Mouse (Mus musculus) thymus, adult 18-20 months (tissue): ENCODE results near the gene Ror1.

Experiments used
- DNase-seq, 2 experiments: peaks; one replicate each; pipeline ENCODE4 v3.0.0; 2022; ENCODE audit warnings: mixed read lengths in 2 of 2

The Ror1 gene

DNA sequence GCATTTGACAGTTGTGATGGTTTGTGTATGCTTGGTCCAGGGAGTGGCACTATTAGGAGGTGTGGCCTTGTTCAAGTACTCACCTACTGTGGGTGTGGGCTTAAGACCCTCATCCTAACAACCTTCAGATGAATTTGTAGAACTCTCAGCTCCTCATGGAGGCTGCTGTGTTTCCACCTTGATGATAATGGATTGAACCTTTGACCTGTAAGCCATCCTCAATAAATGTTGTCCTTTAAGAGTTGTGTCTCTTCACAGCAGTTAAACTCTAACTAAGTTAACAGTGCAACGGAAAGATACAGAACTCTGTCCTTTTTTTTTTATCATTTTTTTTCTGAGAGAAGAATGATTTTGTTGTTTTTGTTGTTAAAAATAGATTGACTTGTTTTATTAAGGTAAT lies 23.8 kb downstream of the Ror1 start:
- no peak for DNase-seq

DNA sequence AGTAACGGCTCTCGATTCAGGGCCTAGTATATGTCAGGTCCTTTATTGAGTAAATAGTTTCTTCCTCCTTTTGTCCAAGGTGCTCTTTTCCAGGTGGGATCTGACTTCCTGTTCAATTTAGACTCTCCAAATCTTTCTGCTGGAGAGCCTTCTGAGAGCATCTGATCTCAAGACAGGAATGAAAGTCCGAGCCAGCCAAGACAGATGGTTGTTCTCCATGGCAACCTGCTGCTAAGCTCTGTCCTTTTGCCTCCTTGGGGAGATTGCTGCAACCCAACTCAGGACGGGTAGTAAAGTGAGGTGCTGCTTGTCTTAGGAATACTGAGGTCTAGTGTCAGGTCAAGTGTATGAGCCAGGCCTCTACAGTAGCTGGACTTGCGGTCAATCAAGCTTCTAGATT lies 25.0 kb downstream of the Ror1 start:
- no peak for DNase-seq

DNA sequence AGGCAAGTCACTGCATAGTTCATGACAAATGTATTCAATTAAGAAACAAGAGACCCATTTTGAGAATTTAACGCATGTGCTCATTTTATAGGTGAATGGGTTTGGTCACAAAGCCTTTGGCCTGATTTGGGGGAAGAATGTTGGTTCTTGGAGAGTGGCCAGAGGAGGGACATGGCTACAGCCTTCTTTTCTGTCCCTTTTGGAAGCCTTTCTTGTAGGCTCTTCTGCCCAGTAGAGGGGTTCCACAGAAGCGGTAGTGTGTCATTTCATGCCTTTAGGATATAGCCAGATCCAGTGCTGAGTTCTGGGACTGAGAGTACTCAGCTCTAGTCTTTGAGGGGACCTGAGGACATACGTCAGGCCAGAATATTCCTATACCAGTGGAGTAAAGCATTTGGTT lies 26.8 kb downstream of the Ror1 start:
- DNase-seq: no peak

DNA sequence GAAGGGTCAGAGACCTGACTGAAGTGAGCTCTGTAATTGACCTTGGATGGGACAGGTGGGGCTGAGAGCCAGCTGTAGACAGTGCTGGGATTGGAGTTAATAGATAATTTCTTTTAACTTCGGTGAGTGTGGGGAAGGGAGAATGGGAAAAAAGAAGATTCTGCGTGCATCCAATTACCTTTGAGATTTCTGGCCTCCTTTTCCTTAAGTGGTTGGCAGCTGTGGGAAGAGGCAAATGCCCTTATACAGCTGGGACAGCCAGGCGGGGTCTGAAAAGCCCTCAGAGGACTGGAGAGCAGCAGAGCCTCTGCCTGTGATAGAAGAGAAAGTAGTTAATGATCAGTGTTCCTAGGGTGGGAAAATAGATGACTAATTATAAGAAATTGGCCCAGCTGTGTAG lies 27.9 kb downstream of the Ror1 start:
- no peak for DNase-seq

DNA sequence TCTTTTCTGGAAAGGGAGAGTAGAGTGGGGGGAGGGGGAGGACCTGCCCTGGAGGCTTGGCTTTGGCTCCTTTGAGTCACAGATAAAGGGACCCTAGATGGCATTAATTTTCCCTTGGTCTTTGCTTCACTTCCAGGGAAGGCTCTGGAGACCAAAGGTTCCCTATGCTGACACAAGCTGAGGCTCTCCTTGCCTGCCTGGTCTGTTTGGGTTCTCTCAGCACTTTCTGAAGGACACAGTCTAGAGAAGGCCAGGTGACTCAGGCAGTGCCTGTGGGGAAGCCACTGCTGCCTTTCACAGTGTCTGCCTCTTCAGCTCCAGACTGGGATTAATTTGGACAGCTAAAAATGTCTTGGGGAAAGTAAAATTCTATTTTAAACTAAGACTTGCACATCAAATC lies 28.5 kb downstream of the Ror1 start:
- DNase-seq: no peak

DNA sequence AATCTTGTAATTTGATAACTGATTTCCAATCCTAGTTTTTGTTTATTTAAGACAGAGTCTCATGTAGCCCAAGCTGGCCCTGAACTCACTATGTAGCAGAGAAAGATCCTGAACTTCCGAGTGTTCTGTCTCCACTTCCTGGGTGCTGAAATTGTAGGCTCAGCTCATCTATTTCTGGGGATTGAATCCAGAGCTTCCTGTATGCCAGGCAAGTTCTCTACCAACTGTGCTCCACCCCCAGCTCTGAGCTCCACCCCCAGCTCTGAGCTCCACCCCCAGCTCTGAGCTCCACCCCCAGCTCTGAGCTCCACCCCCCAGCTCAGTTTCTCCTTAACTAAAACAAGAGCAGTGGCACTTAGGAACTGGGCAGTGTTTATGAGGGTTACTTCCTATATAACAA lies 29.3 kb downstream of the Ror1 start:
- DNase-seq: no peak

DNA sequence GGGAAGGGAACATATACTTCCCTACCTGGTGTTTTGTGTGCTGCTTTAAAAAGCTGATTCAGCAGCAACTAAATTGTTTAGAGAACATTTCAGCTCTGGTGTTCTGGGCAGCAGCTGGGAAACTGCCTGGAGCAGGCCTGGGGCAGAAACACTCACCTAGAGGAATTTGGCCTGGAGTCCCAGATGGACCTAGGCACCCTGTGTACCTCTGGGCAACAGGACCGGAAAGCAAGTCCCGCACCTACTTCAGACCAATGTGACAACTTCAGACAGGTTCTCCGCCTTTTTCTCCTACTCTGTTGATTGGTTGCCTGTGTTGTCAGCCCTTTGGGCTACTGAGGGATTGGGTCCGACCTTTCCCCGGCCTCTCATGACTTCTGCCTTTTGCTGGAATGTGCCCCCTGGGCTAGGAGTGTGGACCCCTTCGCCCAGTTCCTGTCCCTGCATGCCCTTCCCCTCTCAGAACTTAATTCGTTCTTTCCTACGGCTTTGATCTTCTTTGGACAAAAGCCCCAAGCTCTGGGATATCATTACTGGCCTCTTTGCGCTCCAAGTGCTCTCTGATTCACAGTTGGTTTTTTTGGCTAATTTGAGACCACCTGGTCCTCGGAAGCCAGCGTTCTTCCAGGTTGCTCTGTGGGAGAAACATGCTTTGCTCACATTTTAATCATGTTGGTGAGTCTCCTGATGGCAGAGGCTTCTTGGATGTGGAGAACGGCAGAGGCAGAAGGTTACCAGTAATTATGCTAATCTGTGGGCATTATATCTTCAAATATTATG lies 31.1 kb downstream of the Ror1 start:
- no peak for DNase-seq

DNA sequence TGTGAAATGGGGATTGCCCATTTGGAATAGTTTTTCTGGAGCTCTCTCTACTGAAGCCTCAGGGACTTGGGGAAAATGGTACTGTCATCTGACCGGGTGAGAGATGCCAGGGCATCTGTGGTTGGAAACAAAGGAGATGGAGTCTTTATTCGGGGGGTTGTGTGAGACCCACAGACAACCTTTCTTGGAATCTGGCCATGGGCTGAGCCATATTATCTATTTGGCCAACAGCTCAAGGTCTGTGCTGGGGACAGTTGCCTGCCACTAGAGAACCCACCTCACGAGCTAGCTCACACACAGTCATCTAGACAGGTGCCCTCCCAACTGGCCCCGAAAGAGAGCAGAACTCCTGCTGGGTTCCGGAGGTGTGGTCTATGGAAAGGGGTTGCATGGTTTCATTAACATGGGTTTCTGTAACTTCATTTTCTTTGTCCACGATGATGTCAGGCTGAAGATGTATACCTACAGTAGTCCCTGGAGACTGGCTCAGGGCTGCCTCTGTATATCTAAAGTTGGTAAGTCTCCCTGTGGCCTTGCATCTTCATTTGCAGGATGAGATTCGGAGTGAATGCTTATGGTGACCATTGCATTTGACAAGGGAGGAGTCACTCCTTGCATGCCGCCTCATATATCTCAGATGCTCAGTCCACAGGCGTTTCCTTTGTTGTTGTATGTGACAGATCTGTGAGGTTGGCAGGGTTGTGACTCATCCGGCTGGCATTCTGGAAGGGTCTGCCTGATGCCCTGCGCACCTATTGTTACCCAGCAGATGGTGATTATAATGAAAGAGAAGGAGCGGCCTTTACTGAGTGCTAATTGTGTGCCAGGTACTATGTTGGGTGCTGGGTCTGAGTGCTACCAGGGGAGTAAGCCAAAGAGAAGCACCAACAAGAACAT lies 32.7 kb downstream of the Ror1 start:
- DNase-seq: no peak

DNA sequence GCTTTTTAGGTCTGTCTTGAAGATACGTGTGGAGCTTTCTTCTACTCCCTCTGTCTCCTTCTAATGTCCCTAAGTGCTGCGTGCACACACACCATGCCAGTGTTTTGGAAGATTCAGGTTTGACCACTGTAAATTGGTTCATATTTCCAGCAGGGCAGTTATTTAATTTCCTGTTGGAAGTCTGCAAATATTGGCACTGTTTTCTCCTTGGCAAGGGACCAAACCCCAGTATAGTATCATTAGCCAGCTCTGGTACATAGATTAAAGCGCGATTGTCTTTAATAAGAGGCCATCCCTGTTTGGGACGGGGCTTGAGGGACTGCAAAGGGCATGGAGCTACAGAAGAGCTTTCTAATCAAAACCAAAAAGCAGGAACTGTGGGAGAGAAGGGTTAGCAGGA lies 33.6 kb downstream of the Ror1 start:
- no peak for DNase-seq

DNA sequence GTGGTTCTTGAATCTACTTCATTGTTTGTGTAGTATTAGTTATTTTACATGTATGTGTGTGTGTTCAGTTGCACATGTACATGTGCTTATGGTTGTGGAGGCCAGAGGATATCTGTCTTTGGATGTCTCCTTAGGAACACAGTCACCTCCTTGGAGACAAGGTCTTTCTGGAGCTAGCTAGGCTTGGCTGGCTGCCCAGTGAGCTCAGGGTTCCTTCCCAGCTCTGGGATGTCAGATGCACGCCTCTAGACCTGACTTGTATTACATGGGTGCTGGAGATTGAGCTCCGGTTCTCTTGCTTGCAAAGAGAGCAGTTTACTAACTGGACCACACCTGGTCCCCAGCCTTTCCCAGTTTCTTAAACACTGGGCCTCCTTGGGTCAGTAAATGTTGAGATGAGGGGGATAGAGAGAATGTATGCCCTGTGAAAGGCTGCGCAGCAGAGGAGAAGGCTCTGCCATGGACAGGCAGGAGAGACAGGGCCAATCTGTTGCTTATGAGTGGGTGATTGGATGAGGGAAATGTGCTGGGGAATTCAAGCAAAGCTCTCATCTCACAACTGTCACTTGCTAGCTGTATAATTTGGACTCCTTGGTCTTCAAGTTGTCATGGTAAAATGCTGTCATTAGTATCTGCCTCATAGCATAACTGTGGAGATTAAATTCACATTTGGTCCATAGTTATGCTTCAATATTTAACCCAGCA lies 35.3 kb downstream of the Ror1 start:
- no peak for DNase-seq

DNA sequence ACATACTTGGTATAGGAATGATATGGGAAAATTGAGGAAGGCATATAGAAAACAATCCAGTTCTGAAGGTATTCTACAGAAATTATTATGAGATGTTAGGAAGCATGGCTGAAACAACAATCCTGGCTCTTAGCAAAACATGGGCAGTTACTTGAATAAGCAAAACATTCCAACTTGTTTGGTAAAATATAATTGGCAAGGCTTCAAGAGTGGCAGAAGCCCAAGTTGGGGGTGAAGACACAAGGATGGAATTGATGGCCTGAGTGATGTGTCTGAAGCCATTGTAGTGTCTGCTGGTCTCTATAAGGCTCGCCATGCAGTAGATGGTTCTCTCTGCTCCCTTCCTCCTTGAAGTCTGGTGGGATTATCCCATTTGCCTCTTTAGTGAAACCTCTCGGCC lies 35.9 kb downstream of the Ror1 start:
- DNase-seq: no peak

DNA sequence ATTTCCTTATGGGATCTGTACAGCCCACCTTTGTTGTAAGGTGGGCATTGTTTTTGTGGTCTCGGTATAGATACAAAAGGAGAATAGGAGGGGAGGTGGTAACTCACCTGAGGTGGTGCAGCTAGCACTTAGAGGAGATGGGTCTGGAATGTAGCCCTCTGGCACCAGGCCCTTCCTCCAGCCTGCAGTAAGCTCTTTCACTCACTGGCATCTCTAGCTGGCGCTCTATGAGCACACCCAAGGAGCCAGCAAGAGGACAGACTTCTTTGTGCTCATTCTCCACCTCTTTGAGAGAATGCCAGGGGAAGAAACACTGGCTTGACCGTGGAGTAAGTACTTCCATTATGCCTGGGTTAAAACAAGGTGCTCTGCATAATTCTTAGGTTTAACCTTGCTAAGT lies 36.7 kb downstream of the Ror1 start:
- DNase-seq: no peak

DNA sequence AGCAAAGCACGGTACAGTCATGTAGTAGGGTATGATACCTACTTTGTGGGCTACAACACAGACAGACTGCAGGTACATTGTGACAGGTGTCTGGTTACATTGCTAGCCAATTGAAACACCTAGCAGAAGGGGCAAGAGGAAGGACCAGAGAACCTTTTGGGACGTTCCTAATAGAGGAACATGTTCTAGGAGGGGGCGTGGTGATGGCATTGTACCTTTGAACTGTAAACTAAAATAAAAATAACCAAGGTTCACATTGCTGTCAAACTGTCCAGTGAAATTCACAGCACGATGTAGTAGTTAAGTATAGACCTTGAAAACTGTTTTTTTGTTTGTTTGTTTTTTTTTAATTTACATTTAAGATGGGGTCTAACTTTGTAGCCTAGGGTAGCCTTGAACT lies 40.5 kb downstream of the Ror1 start:
- no peak for DNase-seq

DNA sequence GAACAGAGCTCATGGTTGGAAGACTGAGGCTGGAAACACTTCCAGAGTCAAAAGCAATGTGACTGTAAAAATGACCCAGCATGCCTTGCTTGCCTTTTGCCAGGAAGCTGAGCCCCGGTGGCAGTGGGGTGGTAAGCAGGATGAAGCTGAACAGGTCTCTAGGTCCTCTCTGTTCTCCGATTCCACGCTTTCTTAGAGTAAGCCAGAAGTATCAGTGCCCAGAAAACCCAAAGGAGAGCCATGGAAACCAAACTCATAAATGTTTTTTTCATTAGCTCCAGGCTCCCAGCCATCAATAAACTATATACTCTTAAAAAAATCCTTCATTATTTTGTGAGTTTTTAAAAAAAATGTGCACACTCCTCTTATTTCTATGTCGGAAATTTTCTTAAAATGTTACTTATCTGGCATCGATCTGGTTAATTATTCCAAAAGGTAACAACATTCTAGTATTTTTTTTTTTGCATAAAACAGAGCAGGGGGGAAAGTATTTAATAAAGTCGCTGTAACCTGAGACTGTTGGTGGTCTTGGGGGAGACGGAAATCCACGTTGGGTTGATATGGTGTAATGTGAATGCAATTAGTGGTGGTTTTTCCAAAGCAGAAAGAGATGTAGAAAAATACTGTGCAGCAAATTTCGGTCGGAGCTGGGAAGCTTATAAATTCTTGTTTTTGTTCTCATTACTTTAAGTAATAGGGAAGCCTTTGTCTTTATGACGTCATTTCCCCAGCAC lies 41.7 kb downstream of the Ror1 start:
- no peak for DNase-seq

DNA sequence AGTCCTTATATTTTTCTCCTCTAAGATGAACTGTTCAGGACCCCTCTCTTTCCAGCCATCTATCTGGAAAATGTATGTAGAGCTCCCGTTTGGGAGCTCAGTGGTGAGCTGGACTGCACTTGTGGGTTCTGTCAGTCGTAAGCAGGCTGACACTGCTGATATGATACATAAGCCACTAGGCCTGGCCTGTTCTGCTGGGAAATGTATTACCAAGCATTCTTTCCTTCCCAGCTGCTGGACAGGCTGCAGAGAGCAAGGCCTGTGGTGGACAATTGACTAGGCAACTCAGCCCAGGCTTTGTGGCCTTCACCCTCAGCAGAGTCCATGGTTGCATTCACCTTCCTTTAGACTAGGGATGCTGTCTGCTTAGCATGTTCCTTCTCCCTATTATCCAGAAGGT lies 46.0 kb downstream of the Ror1 start:
- no peak for DNase-seq

DNA sequence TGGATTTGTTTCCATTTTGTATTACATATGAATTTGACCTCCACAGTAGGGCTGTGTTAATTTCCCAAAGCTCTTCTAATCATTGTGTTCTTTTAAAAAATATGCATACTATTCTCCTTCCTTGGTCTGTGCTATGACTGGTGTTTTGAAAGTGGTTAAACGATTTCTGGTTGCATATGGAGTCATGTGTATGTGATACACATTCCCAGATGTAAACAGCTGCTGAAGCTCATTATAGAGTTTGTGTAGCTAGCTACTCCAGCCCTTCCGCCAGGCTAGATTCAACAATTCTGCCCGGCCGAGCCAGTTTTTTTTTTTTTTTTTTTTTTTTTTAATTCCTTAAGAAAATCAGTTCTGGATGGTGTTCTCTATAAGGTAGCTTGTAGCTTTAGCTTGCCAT lies 49.2 kb downstream of the Ror1 start:
- DNase-seq: no peak

DNA sequence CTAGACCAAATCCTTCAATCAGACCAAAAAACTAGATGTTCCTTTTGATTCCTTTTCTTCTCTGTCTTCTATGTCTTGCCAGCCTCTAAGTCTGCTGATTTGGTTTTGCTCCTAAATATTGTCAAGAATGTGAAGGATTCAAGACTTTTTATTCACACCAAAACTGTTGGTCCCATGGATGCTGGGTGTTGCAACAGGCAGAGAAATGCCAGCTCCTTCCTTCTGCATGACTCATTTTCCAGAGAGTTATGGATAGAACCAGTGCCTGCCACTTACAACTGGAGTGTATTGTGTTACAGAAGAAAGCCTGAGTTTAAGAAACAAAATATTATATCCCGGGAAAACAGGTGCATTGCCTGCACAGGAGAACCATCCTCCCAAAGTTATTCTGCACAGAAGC lies 55.2 kb downstream of the Ror1 start:
- DNase-seq: no peak

DNA sequence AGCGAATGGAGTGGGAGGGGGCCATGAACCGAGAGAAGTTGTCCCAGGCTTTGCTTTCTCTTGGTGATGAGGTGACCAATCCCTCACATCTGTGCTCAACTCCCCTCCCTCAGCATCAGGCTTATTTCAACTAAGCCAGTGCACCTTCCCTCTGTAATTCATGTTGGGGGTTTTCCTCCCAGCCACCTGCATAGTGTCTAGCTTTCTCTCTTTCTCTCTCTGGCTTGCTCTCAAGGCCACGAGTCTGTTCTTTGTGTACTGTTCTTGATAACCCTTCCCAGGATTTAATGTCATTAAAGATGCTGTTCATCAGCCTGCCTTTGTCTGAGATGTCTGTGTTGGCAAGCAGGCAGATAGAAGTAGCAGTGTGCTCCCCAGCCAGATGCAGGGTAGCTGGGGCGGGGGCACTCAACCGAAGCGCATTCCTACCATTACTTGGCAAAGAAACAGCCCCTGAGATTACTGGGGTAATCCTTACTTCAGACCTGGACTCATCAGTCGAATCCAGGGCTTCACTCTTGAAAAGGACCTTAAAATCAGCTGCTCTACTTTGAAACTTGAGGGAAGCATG lies 59.1 kb downstream of the Ror1 start:
- no peak for DNase-seq

DNA sequence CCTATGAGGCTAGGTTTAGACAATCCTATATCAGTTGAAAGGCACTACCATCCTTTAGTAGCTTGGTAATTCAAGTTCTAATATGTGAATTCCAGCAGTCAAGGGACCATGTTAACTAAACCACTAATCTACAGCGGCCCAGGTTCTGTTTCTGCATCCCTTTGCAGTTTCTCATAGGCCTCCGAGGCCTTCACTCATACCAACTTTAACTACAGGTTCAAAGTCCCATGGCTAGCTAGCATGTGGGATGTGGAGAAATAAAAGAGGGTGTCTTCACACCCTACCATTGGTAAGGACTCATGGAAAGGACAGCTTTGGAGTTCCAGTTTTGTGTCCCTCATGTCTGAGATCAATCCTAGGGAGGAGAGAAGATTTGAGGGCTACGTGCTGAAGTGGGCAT lies 60.1 kb downstream of the Ror1 start:
- DNase-seq: no peak

DNA sequence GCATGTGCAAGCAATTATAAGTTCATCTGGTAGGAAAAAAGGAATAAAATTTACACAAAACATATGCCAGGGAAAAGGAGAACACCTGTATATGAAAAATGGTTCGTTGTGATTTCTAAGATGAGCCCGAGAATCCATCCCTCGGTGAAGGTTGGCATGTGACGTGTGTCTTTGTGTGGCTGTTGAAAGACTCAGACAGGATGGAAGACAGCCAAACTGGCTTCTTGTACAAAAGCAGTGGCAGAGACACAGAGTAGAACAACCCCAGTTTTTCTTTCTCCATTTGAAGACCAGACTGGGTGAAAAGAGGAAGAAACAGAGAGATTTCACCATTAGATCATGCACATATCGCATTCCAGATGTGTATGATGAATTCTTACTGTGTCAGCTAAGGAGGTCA lies 62.8 kb downstream of the Ror1 start:
- DNase-seq: no peak

DNA sequence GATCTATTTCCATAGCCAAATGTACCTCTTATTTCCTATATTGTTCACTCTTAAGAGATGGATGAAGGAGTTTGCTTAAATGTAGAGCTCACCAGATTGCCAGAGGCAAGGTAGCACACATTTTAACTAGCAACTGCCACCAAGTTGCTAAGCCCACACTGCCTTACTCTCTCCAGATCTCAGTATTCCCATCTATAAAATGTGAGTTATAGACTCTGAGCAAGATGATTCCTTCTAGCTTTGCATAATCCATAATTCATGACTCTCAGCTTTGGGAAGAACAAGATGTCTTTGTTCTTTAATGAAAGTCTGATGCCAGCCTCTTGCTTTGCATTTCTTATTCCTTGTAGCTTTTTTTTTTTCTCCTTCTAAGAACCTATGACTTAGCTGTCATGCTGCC lies 64.6 kb downstream of the Ror1 start:
- no peak for DNase-seq

DNA sequence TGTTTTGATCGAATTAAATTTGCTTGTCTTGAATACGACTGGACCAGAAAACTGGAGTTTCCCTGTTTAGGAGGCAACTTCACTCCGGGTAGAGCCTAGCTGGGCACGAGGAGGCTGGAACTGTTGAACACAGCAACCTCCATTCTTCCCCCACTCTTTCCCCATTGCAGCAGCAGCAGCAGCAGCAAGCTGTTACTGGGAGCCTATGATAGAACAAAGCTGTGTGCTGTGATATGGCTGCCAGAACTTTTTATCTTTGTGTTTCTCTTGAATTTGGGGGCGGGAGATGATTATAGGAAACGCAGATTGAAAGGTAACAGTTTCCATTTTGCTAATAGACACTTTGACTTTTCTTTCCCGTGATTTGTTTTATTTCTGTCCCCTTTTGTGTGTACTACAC lies 70.2 kb downstream of the Ror1 start:
- no peak for DNase-seq

DNA sequence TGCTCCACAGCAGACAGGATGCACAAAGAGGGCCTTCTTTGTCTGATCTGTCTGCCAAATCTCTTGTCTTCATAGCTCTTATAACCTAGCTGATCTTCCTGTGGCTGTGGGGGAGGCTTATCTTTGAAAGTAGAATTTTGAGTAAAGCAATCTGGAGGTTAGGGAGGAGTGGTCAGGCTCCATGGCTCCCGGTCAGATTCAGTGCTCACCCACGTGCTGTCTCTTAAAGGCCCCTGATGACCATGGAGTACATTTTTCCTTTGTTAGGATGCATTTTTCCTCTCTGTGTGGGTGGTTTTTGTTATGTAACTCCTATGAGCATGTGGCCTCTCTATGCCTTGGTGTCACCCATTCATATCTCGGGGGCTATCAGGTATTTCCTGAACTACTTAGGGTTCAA lies 71.3 kb downstream of the Ror1 start:
- DNase-seq: no peak
